Mouse (Mus musculus) urinary bladder, adult 2 months (tissue): ENCODE data around the gene Arhgap10. TPM values are rescaled to one million over a fixed set of nuclear protein-coding genes. Genes with fewer than 3 reads are reported as not detected.

ENCODE experiments used
- DNase-seq: peaks from one replicate; pipeline ENCODE4 v3.0.0; 2022; ENCODE audit warnings: low spot score
- polyA plus RNA-seq: library from polyadenylated mRNA; depleted of rRNA; stranded (reverse); fragments of >200 nt; gene quantifications from 2 replicates; pipeline ENCODE4 v1.2.3, GENCODE M21; 2012

The Arhgap10 gene
- polyA plus RNA-seq, 1 experiment = 43.8 TPM

GRCm38 (mm10) chr8:77444166-77444870, 73.4 kb downstream of the Arhgap10 start:
- DNase-seq = no peak

GRCm38 (mm10) chr8:77442452-77442851, 75.3 kb downstream of the Arhgap10 start:
- DNase-seq = no peak

GRCm38 (mm10) chr8:77440913-77441312, 76.8 kb downstream of the Arhgap10 start:
- DNase-seq = no peak

DNA sequence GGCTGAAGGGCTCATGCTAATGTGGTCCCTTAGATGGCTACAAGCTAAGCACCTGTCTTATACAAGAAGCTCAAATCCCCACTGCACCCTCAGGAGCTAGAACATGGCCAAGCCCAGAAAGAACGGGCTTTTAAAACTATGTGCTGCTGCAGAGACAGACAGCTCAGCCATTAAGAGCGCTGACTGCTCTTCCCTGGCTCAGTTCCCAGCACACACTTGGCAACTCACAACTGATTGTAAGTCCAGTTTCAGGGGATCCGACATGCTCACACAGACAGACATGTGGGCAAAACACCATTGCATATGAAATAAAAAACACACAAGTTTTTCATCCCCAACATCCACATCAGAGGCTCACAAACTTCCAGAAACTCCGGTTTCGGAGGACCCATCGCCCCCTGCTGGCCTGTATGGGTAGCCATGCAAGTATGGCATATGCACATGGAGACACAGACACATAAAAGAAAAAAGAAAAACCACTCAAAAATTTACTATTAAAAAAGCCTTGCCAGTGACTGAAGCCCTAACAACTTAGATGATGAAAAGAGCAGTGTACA, 77.4 kb downstream of the Arhgap10 start:
- no peak for DNase-seq

GRCm38 (mm10) chr8:77439670-77440069, 78.1 kb downstream of the Arhgap10 start:
- no peak for DNase-seq

GRCm38 (mm10) chr8:77437807-77438493, 79.8 kb downstream of the Arhgap10 start:
- DNase-seq = no peak

GRCm38 (mm10) chr8:77436013-77436990, 81.5 kb downstream of the Arhgap10 start:
- no peak for DNase-seq

DNA sequence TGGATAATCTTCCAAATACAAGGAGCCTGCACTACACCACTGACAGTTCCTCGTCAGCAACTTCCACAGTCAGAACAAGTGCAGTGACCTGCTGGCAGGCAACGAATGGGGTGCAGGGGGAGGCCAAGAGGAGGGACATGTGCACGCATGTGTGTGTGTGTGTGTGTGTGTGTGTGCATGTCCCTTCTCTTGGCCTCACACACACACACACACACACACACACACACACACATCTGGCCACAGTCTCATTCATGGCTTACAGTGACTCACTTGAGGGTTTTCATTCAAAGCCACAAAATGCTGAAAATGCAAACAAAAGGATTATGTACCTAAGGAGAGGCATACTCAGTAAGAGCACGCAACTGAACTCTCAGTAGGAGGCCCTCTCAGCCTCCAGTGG, 84.5 kb downstream of the Arhgap10 start:
- no peak for DNase-seq

GRCm38 (mm10) chr8:77432726-77433125, 85.0 kb downstream of the Arhgap10 start:
- no peak for DNase-seq

DNA sequence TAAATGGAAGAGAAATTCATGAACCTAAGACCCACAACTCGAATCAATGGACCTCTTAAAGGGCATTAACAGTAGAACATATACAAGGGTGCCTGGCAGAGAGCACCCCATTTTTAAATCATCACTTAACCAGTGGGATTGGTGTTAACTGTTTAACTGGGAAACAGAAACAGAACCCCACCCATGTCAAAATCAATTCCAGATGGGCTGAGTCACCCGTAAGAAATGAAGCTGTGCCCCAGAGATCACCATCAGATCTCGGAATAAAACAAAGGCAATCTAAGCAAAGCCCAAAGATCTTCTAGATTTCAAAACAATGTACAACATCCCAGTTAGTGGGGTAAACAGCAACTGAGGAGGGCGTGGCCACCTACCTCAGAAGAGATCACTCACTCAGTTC, 89.3 kb downstream of the Arhgap10 start:
- no peak for DNase-seq

DNA sequence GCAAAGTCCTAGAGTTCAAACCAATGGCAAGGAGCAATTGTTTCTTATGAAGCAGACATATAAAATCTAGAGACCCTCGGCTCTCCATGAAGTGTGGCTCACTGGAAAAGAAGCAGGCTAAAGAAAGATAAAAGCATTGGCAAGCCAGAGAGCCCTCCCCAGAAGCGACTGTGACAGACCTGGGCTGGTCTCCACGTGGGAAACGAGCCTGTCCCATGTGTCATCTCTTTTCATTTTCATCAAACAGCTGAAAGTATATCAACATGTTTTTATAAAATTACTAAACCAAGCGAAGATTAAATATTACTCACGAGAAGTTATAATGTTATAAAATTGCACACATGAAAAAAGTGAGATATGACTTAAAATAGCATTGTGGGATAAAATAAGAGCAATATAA, 89.7 kb downstream of the Arhgap10 start:
- no peak for DNase-seq

DNA sequence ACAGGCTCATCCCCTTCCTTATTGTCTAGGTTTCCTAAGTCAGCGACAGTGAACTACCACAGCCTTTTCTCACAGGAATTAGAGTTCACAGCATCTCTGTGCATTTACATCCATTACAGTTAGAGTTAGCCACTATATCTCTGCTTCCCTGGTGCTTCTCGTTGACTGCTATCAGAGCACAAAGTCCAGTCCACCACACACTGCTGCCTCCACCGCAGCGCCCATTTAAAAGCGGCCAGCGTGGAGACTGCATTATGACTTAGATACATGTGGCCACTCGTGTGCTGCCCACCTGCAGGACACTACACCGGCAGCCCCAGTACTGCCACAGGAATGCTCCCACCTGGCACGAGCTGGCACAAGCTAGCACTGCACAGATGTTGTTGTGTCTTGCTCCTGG, 90.3 kb downstream of the Arhgap10 start:
- DNase-seq = no peak

DNA sequence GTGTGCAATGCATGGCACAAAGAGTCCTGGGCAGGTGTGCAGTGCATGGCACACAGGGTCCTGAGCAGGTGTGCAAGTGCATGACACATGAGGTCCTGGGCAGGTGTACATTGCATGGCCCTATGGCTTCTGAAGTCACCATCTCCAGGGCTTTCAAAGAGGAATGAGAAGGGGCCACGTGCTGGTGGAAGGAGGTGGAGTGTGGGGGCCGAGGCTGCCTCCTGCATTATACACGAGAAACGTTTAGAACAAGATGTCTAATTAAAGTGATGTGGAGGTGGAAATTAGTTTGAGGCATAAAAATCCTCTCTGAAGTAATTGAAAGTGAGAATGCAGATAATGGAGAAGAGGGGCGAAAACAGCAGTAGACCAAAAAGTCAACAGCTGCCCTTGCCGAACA, 93.9 kb downstream of the Arhgap10 start:
- DNase-seq = no peak

DNA sequence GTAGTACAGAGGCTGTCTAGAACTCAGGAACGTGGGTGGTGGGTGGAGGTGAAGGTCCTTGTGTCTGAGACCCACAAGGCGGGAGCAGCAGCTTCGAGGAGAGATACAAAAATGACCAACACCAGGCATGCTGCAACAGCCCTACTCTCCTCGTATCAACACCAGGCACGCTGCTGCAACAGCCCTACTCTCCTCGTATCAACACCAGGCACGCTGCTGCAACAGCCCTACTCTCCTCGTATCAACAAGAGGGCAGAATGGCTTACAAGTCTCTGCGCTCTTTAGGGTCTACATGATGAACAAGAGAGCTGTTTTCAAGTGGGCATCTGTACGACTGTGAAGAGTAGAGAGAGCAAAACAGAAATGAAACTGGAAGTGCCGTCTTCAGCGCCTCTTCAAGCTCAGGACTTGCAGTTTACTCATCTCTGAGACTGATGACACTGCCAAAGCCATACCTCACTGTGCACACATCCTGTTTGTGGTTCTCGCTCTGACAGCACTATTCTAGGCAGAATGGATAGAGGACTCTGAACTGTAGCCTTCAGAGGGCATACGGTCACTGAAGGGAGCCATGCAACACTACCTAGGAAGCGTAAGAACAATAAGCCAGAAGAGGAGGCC, 95.0 kb downstream of the Arhgap10 start:
- no peak for DNase-seq

GRCm38 (mm10) chr8:77421596-77421995, 96.2 kb downstream of the Arhgap10 start:
- DNase-seq = no peak

GRCm38 (mm10) chr8:77419731-77420130, 98.0 kb downstream of the Arhgap10 start:
- DNase-seq = no peak

DNA sequence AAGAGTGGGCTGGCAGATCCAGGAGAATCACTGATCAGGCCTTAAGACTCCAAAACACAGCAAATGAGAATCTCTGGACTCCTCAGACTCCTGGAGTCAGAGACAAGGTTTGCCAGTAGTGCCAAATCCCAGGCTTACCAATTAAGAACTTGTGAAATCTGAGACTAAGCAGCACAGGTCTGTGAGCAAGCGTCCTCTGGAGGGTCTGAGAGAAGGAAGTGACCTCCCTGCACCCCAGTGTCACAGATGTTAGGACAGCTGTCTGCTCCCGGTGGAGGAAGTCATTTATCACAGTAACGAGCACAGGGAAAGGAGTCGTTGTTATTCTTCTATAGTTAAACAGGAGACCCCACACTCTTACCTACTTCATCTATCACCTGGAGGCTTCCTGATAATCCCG, 101.0 kb downstream of the Arhgap10 start:
- no peak for DNase-seq

- no peak for DNase-seq
Measured at GRCm38 (mm10) chr8:77416034-77416433, 101.7 kb downstream of the Arhgap10 start.

DNA sequence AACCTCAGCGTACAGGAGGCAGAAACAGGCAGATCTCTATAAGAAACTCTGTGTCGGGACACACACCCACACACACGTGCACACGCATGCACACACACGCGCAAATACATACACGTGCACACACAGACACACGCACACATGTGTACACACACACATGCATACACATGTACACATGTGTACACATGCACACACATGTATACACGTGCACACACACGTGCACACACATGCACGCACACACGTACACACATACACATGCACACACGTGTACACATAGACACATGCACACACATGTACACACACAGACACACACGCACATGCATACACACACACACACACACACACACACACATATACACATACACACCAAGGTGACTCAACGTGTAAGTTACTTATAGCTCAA, 106.5 kb downstream of the Arhgap10 start:
- no peak for DNase-seq

DNA sequence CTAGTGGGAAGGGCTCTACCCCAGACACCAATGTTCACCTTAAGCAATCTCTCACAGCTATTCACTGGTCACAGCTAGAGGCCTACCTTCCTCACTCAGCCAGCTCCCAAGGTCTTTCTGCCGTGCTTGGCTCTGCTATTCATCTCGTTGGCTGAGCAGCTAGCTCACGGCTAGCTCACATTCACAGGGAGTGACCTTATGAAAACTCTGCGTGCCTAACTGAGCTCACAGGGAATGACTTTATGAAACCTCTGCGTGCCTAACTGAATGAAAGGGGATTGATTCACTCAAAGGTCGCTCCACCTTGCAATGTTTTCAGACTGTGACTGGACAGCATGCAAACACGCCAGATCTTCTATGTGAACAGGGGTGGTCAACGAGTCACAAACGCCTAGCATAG, 107.4 kb downstream of the Arhgap10 start:
- DNase-seq = no peak

DNA sequence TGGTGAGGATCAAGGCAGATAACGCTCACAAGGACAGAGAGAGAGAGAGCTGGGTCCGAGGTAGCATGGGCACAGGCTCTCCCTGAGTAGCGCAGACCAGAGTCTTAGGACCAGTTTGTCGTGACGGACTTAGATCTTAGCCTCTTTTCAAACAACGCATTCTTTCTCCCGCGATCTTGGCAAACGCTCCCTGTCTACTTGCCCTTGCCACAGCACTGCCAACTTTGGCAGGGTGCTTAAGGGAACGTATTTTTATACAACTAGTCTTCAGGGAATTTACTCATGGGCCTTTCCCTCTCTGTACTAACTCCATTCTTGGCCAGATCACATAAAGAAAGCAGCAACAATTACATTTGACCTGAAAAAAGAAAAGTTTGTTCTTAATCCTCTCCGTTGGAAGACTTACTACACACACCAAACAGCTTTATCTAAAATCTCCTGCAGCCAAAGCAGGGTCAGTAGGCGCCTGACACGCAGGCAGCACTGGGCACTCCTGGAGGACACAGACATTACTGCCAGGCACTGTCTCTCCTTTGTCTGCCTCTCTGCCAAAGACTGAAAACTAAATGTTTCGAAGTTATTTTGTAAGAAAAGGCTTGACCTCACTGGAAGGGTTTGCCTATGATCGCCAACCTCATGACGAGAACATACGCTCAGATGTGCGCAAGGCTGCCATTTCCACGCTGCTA, 109.1 kb downstream of the Arhgap10 start:
- no peak for DNase-seq
